Mouse (Mus musculus) forebrain, embryonic 12.5 days (tissue): ENCODE measurements around the gene Mras. TPM values are rescaled to one million over a fixed set of nuclear protein-coding genes. Genes with fewer than 3 reads are reported as not detected.

Source experiments
- ATAC-seq: fragments of 200-750 bp; cut with Nextera tagmentation; 2 replicates; pipeline ENCODE4 v1.8.0; 2017; ENCODE audit warnings: moderate TSS enrichment; ENCODE audit not compliant: low FRiP score
- H3K27ac ChIP-seq: fragments of 300-500 bp; sonication (generic); 2 replicates; pipeline ENCODE4 v1.5.1; 2016; ENCODE audit warnings: mild to moderate bottlenecking
- H3K27me3 ChIP-seq: fragments of 300-500 bp; sonication (generic); 2 replicates; pipeline ENCODE4 v1.6.1; 2016; ENCODE audit warnings: mild to moderate bottlenecking
- H3K36me3 ChIP-seq: fragments of 300-500 bp; sonication (generic); replicated peaks from 2 replicates; pipeline ENCODE4 v1.6.1; 2016; ENCODE audit warnings: mild to moderate bottlenecking
- H3K4me1 ChIP-seq: fragments of 300-500 bp; sonication (generic); 2 replicates; pipeline ENCODE4 v1.6.1; 2016
- H3K4me2 ChIP-seq: fragments of 300-500 bp; sonication (generic); 2 replicates; pipeline ENCODE4 v1.6.1; 2016; ENCODE audit warnings: mild to moderate bottlenecking, moderate library complexity
- H3K4me3 ChIP-seq: fragments of 300-500 bp; sonication (generic); replicated peaks from 2 replicates; pipeline ENCODE4 v1.5.1; 2016; ENCODE audit warnings: mild to moderate bottlenecking
- H3K9ac ChIP-seq: fragments of 300-500 bp; sonication (generic); 2 replicates; pipeline ENCODE4 v1.6.1; 2016; ENCODE audit warnings: mild to moderate bottlenecking
- H3K9me3 ChIP-seq: fragments of 300-500 bp; sonication (generic); 2 replicates; pipeline ENCODE4 v1.6.1; 2016
- WGBS: fragments of 180-500 bp; shearing (Covaris S2); methylation state at CpG from one replicate; pipeline ENCODE4 v1.1.7; 2016; 5-methylcytosine and 5-hydroxymethylcytosine counted together
- polyA plus RNA-seq: library from polyadenylated mRNA; unstranded; fragments of >200 nt; fragmentation: Nextera tagmentation; extraction: Ambion mirVana; gene quantifications from 2 replicates; pipeline ENCODE4 v1.2.1, GENCODE M21; 2016

Mras gene
- polyA plus RNA-seq, 1 experiment from 2014 or later = 23.8 TPM

GRCm38 (mm10) chr9:99397056-99397815 lies 39.9 kb downstream of the Mras start:
- no peaks in the 10 kb centered on the region for H3K9me3 ChIP-seq
- peaks cover 10% of the 10 kb centered on the region for H3K36me3 ChIP-seq
- WGBS = 85% methylated on average over 13 of the region's 13 CpGs
- no peak overlapping the region for H3K4me3 ChIP-seq
- ATAC-seq = no peak
- H3K27me3 ChIP-seq = no peaks in the 10 kb centered on the region
- H3K9ac ChIP-seq = no peak overlapping the region
- no peaks in the 10 kb centered on the region for H3K4me1 ChIP-seq
- H3K27ac ChIP-seq = no peak overlapping the region
- no peak overlapping the region for H3K4me2 ChIP-seq

DNA sequence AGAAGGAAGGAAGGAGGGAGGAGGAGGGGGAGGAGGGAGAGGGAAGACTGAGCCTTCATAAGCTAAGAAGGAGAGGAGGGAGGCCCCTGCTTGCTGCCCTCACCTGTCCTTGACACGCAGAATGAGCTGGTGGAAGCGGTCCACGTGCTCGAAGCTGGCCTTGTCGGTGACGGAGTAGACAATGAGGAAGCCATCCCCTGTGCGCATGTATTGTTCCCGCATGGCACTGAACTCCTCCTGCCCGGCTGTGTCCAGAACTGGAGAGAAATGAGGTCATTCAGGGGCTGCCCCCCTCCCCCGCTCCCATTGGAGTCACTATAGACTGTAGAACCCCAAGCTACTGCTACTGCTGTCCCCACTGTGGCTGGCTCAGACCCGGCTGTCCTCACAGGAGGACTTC lies 42.8 kb downstream of the Mras start:
- no peak overlapping the region for H3K4me2 ChIP-seq
- 79% methylated on average over 11 of the region's 11 CpGs for WGBS
- no peaks in the 10 kb centered on the region for H3K4me1 ChIP-seq
- H3K9ac ChIP-seq = no peak overlapping the region
- H3K27ac ChIP-seq = no peak overlapping the region
- H3K9me3 ChIP-seq = no peaks in the 10 kb centered on the region
- H3K36me3 ChIP-seq = peaks cover 22% of the 10 kb centered on the region
- ATAC-seq = no peak
- no peaks in the 10 kb centered on the region for H3K27me3 ChIP-seq
- no peak overlapping the region for H3K4me3 ChIP-seq

GRCm38 (mm10) chr9:99393146-99393545 lies 44.0 kb downstream of the Mras start:
- Histone ChIP-seq H3K4me3 (no peak overlapping the region), H3K27ac (no peak overlapping the region), H3K36me3 (peaks cover 22% of the 10 kb centered on the region), H3K4me1 (no peaks in the 10 kb centered on the region), H3K4me2 (no peak overlapping the region), H3K9me3 (no peaks in the 10 kb centered on the region), H3K9ac (no peak overlapping the region), H3K27me3 (no peaks in the 10 kb centered on the region)
- no peak for ATAC-seq
- 92% methylated on average over 8 of the region's 8 CpGs for WGBS

DNA sequence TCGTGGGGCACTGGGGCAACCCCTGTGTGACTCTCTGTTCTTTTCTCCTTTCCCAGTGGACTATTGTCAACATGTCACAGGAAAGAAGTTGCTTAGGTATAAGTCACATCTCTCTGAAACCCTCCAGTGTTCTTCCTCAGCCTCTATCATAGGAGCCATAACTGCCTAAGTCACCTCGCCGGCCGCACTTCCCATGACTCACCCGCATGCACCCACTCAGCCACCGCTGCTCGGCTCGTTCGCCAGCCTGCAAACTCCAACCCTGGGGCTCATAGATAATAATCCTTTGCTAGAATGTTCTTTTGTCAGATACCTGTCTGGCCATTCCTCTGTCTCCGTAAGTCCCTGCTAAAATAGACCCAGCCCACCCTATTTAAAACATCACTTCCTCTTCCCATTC lies 45.6 kb downstream of the Mras start:
- H3K9ac ChIP-seq = no peak overlapping the region
- WGBS = 97% methylated on average over 10 of the region's 10 CpGs
- no peak overlapping the region for H3K4me2 ChIP-seq
- H3K36me3 ChIP-seq = peaks cover 22% of the 10 kb centered on the region
- H3K4me3 ChIP-seq = no peak overlapping the region
- no peak overlapping the region for H3K27ac ChIP-seq
- no peaks in the 10 kb centered on the region for H3K9me3 ChIP-seq
- no peaks in the 10 kb centered on the region for H3K4me1 ChIP-seq
- no peak for ATAC-seq
- no peaks in the 10 kb centered on the region for H3K27me3 ChIP-seq

DNA sequence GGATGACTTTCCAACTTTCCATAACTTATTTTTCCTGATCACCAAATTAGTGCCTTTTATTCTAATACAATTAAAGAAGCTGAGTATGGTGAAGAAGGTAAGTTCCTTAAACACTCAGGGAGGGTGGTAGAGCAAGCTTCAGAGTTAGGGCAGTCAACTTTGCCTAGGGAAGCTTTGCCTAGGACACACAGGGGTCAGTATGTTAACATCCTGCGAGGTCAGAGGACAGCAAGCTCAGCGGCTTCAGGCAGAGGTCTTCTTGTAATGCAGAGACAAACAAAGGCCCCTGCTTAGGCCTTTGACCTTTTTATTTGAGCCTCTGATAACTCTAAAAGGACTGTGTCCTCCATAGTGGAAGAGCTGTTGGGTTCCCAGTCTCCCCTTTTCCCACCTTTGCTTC lies 46.5 kb downstream of the Mras start:
- Histone ChIP-seq H3K36me3 (peaks cover 22% of the 10 kb centered on the region), H3K27me3 (no peaks in the 10 kb centered on the region), H3K4me2 (no peak overlapping the region), H3K4me3 (no peak overlapping the region), H3K4me1 (no peaks in the 10 kb centered on the region), H3K27ac (no peak overlapping the region), H3K9ac (no peak overlapping the region), H3K9me3 (no peaks in the 10 kb centered on the region)
- WGBS = 49% methylated on average over 2 of the region's 2 CpGs
- no peak for ATAC-seq

DNA sequence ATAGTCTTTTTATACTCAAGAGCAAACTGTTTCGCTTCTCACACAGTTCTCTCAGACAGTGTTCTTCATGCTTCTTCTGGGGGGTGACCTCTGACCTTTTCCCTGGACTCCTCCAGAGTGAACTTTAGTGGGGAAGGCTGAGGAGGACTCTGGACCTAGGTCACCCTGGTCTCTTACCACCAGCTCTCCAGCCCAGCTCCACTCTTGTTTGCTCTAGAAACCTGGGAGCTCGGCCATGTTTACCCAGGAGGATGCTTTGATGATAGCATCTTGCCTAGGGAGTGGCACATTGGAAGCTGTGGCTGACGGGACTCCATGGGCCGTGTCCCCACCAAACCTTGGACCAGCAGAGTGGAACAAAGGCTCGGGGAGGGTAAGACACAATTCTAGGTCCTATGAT lies 47.0 kb downstream of the Mras start:
- 89% methylated on average over 5 of the region's 5 CpGs for WGBS
- no peaks in the 10 kb centered on the region for H3K27me3 ChIP-seq
- ATAC-seq = no peak
- H3K4me3 ChIP-seq = no peak overlapping the region
- no peak overlapping the region for H3K27ac ChIP-seq
- no peak overlapping the region for H3K4me2 ChIP-seq
- no peak overlapping the region for H3K9ac ChIP-seq
- no peaks in the 10 kb centered on the region for H3K9me3 ChIP-seq
- H3K4me1 ChIP-seq = no peaks in the 10 kb centered on the region
- H3K36me3 ChIP-seq = peaks cover 22% of the 10 kb centered on the region

DNA sequence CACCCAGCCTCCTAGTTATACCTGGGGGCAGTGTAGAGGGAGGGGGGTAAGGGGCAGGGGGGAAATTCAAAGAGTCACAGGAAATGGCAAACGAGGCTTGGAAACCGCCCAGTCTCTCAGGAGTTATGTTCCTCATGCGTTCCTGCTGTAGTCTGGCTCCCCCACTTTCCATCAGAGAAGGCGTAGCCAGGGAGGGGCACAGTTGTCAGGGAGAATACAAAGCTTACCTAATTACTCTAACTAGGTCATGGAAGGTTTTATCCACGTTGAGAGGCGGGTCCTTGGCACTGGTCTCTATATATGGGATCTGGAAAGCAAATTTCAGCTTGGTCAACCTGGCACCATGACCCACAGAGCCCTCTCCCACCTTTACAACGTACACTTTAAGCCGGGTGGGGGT lies 47.7 kb downstream of the Mras start:
- Histone ChIP-seq H3K4me3 (no peak overlapping the region), H3K4me2 (no peak overlapping the region), H3K27ac (no peak overlapping the region), H3K27me3 (no peaks in the 10 kb centered on the region), H3K9me3 (no peaks in the 10 kb centered on the region), H3K4me1 (no peaks in the 10 kb centered on the region), H3K36me3 (peaks cover 22% of the 10 kb centered on the region), H3K9ac (no peak overlapping the region)
- 81% methylated on average over 8 of the region's 8 CpGs for WGBS
- ATAC-seq = no peak

DNA sequence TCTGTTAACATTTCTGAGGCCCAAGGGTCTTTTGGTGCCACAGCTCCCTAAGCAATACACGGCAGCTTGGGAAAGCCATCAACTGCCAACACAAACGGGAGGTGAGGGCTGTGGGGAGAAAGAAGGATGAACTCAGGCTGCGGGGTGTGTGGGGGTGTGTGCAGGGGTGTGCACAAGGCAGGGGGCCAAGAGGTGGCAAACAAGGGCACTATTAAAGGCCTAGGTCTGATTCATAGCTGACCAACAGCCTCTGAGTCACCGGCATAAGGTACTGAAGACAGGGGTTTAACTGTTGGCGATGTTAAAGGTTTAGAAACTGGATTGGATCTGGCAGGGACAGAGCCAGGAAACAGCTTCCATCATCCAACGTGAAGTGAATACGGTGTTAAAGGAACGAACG lies 48.3 kb downstream of the Mras start:
- H3K4me2 ChIP-seq = no peak overlapping the region
- H3K4me3 ChIP-seq = no peak overlapping the region
- H3K9me3 ChIP-seq = no peaks in the 10 kb centered on the region
- no peak overlapping the region for H3K9ac ChIP-seq
- no peaks in the 10 kb centered on the region for H3K4me1 ChIP-seq
- no peak for ATAC-seq
- peaks cover 22% of the 10 kb centered on the region for H3K36me3 ChIP-seq
- H3K27ac ChIP-seq = no peak overlapping the region
- 90% methylated on average over 9 of the region's 9 CpGs for WGBS
- H3K27me3 ChIP-seq = no peaks in the 10 kb centered on the region

GRCm38 (mm10) chr9:99388078-99388477 lies 49.1 kb downstream of the Mras start:
- WGBS = 82% methylated on average over 5 of the region's 5 CpGs
- H3K36me3 ChIP-seq = peaks cover 20% of the 10 kb centered on the region
- no peaks in the 10 kb centered on the region for H3K9me3 ChIP-seq
- no peaks in the 10 kb centered on the region for H3K27me3 ChIP-seq
- H3K4me3 ChIP-seq = no peak overlapping the region
- H3K27ac ChIP-seq = no peak overlapping the region
- ATAC-seq = no peak
- H3K4me1 ChIP-seq = no peaks in the 10 kb centered on the region
- no peak overlapping the region for H3K4me2 ChIP-seq
- no peak overlapping the region for H3K9ac ChIP-seq

- H3K27ac ChIP-seq = no peak overlapping the region
- H3K4me2 ChIP-seq = no peak overlapping the region
- no peaks in the 10 kb centered on the region; the same call in 1 of the 2 replicates for H3K36me3 ChIP-seq
- no peaks in the 10 kb centered on the region for H3K9me3 ChIP-seq
- peaks cover 1% of the 10 kb centered on the region; the same call in 1 of the 2 replicates for H3K27me3 ChIP-seq
- H3K4me1 ChIP-seq = no peaks in the 10 kb centered on the region
- no peak overlapping the region for H3K4me3 ChIP-seq
- ATAC-seq = no peak
- H3K9ac ChIP-seq = no peak overlapping the region
- 86% methylated on average over 9 of the region's 9 CpGs for WGBS
Observed at GRCm38 (mm10) chr9:99382556-99382955, 54.6 kb downstream of the Mras start.

- WGBS = 68% methylated on average over 5 of the region's 5 CpGs
- H3K9ac ChIP-seq = no peak overlapping the region
Observed at GRCm38 (mm10) chr9:99379194-99379593, 58.0 kb downstream of the Mras start.

DNA sequence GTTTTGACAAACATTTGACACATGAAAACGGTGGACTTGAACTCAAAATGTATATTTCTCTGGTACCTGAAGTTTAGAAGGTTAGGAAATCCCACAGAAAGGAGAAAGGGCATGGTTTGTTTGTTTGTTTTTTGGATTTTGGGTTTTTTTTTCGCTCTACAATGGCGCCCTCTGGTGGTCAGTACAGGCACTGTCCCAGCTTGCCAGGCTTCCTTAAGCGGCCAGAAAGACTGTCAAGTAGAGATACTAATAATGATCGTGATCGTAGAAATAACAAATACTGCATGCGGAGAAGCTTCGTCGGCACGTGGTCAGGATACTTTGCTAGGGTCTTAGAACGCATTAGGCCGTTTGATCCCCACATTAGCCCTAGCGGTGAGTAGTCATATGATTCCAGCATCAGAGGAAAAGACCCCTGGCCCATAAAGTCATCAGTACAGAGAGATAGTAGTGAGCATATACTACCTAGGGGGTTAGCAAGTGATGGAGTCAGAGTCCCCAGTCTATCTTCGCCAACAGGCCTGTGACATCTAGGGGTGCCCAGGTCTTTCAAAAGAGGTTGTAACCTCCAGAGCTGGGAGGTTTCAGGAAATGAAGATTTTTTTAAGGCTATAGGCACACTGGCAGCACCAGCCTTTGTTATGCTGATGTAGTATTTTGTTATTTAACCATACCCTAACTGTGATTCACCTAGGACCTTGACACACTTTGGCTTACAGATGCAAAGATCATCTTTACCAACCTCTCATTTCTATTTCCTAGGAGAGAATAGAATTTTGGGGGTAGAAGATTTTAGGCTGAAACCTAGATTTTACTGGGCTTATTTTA lies 60.4 kb downstream of the Mras start:
- Histone ChIP-seq H3K4me1 (no peaks in the 10 kb centered on the region), H3K4me3 (no peak overlapping the region), H3K27me3 (peaks cover 3% of the 10 kb centered on the region; the same call in 1 of the 2 replicates), H3K36me3 (no peaks in the 10 kb centered on the region), H3K4me2 (no peak overlapping the region), H3K9me3 (no peaks in the 10 kb centered on the region), H3K9ac (no peak overlapping the region), H3K27ac (no peak overlapping the region)
- no peak for ATAC-seq
- WGBS = 12% methylated on average over 14 of the region's 14 CpGs

More at GRCm38 (mm10) chr9:99379194-99379593, 58.0 kb downstream of the Mras start:
- H3K4me1 ChIP-seq = no peaks in the 10 kb centered on the region
- peaks cover 3% of the 10 kb centered on the region; the same call in 1 of the 2 replicates for H3K27me3 ChIP-seq
- no peak overlapping the region for H3K4me3 ChIP-seq
- no peaks in the 10 kb centered on the region for H3K36me3 ChIP-seq
- H3K9me3 ChIP-seq = no peaks in the 10 kb centered on the region
- H3K27ac ChIP-seq = no peak overlapping the region
- ATAC-seq = no peak
- no peak overlapping the region for H3K4me2 ChIP-seq
